Mouse (Mus musculus): ENCODE results near the gene Abl2.

GRCm38 (mm10) chr1:156626729-156627128 is 68.1 kb downstream of the Abl2 start:
- TF ChIP-seq CTCF (IDR thresholded peaks at IDR 0.05; ENCODE audit: borderline replicate concordance, insufficient read depth, low read depth, low read length): no peak
- no peak for TF ChIP-seq POLR2A (IDR thresholded peaks at IDR 0.05; ENCODE audit: borderline replicate concordance, insufficient read depth, low read length)
